Mouse (Mus musculus): ENCODE data around the gene Gm20696. TPM values are rescaled to one million over a fixed set of nuclear protein-coding genes. Genes with fewer than 3 reads are reported as not detected.

The Gm20696 gene
- polyA plus RNA-seq, 2 experiments = 0.16 to 0.33 TPM

DNA sequence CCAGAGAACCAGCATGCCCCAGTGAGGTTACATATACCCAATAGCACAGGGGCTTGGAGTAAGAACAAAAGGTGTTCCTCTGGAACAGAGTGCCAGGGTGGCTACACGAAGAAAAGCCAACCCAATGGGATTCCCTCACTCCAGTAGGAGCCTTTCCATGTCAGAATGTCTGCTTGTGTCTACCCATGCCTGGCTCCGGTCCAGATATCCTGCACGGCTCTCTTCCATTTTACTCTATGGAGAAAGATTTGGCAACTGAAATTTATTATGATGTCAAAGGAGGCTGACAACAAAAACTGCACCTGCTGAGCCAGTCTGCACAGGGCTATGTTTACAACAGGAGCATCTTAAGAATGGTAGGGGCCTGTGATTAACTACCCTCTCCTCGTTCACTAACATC, 377.4 kb downstream of the Gm20696 start:
- 75% methylated on average over 4 of the region's 4 CpGs for WGBS (ENCODE audit: insufficient replicate concordance)
- no peak overlapping the region for H3K9ac ChIP-seq (replicated peaks)
- H3K4me2 ChIP-seq (ENCODE audit: low read depth) = no peak overlapping the region
- no peak for DNase-seq (ENCODE audit: low read depth in 3 of 3, low spot score in 3 of 3)
- no peaks in the 10 kb centered on the region for H3K27me3 ChIP-seq (ENCODE audit: control insufficient read depth, insufficient read depth, low read length)
- TF ChIP-seq CTCF (IDR thresholded peaks at IDR 0.05; ENCODE audit: low read depth) = no peak
- no peak for TF ChIP-seq EP300 (IDR thresholded peaks at IDR 0.05; ENCODE audit: low read depth)
- no peak overlapping the region for H3K27ac ChIP-seq
- no peak for ATAC-seq (ENCODE audit: insufficient read depth)
- H3K36me3 ChIP-seq (replicated peaks; ENCODE audit: control insufficient read depth, insufficient read depth, low read depth) = no peaks in the 10 kb centered on the region
- no peaks in the 10 kb centered on the region for H3K9me3 ChIP-seq (ENCODE audit: control insufficient read depth, low read length)
- 0 out of 4 replicates have a peak, but pooled peaks cover 0 to 4% of the 10 kb centered on the region in 2 experiments for H3K4me1 ChIP-seq (replicated peaks; ENCODE audit: control insufficient read depth in 2 of 2, insufficient read depth in 2 of 2, low read length in 1 of 2)
- H3K4me3 ChIP-seq (ENCODE audit: insufficient read depth in 1 of 2, low read depth in 2 of 2, low read length in 2 of 2) = no peak overlapping the region

DNA sequence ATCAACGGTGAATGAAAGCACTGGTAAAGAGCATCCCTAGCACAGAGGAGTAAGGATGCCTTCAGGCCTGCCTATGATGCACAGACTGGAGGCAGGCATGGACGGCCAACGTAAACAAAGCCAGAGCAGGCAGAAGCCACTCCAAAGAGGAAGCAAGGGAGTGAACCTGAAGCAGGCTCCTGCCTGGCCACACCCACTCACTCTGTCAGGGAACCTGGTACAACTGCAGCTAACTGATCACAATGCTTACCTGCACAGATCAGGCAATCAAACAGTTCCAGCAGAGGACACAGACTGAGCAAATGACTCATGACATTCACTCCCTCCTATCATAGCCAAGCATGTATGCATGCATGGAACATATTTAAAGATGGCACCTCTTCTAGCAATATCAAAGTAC, 381.6 kb downstream of the Gm20696 start:
- no peak overlapping the region for H3K4me3 ChIP-seq (ENCODE audit: insufficient read depth in 1 of 2, low read depth in 2 of 2, low read length in 2 of 2)
- H3K4me1 ChIP-seq (replicated peaks; ENCODE audit: control insufficient read depth in 2 of 2, insufficient read depth in 2 of 2, low read length in 1 of 2) = peaks cover 0 to 12% of the 10 kb centered on the region in 2 experiments; a peak in 2 of 4 replicates
- 44% methylated on average over 3 of the region's 3 CpGs for WGBS (ENCODE audit: insufficient replicate concordance)
- no peak for TF ChIP-seq CTCF (IDR thresholded peaks at IDR 0.05; ENCODE audit: low read depth)
- no peak for TF ChIP-seq EP300 (IDR thresholded peaks at IDR 0.05; ENCODE audit: low read depth)
- ATAC-seq (ENCODE audit: insufficient read depth) (no peak), DNase-seq (ENCODE audit: low read depth in 3 of 3, low spot score in 3 of 3) (no peak)
- H3K27me3 ChIP-seq (ENCODE audit: control insufficient read depth, insufficient read depth, low read length) = no peaks in the 10 kb centered on the region
- no peaks in the 10 kb centered on the region for H3K36me3 ChIP-seq (replicated peaks; ENCODE audit: control insufficient read depth, insufficient read depth, low read depth)
- no peak overlapping the region for H3K9ac ChIP-seq (replicated peaks)
- H3K4me2 ChIP-seq (ENCODE audit: low read depth) = no peak overlapping the region
- H3K27ac ChIP-seq = no peak overlapping the region
- H3K9me3 ChIP-seq (ENCODE audit: control insufficient read depth, low read length) = no peaks in the 10 kb centered on the region

DNA sequence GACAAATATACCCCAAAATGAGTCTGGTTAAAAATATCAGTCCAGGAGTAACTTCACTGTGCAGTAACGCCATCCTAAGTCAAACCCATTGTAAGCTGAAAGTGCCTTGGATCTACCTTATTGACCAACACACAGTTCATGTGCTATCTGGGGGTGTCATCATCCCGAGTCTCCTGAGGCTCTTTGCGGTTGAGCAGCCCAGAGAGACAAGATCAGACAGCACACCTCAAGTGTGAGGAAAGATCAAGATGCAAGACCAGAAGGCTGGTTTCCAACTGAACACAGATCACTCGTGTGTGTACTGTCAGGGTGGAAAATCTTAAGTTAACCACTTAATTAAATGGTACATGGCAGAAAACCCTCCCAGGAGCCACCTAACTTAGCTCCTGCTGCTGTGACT, 382.6 kb downstream of the Gm20696 start:
- Histone ChIP-seq H3K4me3 (ENCODE audit: insufficient read depth in 1 of 2, low read depth in 2 of 2, low read length in 2 of 2) (no peak overlapping the region), H3K9ac (replicated peaks) (no peak overlapping the region), H3K9me3 (ENCODE audit: control insufficient read depth, low read length) (no peaks in the 10 kb centered on the region), H3K27ac (no peak overlapping the region), H3K36me3 (replicated peaks; ENCODE audit: control insufficient read depth, insufficient read depth, low read depth) (no peaks in the 10 kb centered on the region), H3K4me1 (replicated peaks; ENCODE audit: control insufficient read depth in 2 of 2, insufficient read depth in 2 of 2, low read length in 1 of 2) (peaks cover 0 to 12% of the 10 kb centered on the region in 2 experiments; a peak in 2 of 4 replicates), H3K4me2 (ENCODE audit: low read depth) (no peak overlapping the region), H3K27me3 (ENCODE audit: control insufficient read depth, insufficient read depth, low read length) (no peaks in the 10 kb centered on the region)
- DNase-seq (ENCODE audit: low read depth in 3 of 3, low spot score in 3 of 3) (no peak), ATAC-seq (ENCODE audit: insufficient read depth) (no peak)
- 40% methylated on average over 4 of the region's 4 CpGs for WGBS (ENCODE audit: insufficient replicate concordance)
- TF ChIP-seq EP300 (IDR thresholded peaks at IDR 0.05; ENCODE audit: low read depth) = no peak
- TF ChIP-seq CTCF (IDR thresholded peaks at IDR 0.05; ENCODE audit: low read depth) = no peak

DNA sequence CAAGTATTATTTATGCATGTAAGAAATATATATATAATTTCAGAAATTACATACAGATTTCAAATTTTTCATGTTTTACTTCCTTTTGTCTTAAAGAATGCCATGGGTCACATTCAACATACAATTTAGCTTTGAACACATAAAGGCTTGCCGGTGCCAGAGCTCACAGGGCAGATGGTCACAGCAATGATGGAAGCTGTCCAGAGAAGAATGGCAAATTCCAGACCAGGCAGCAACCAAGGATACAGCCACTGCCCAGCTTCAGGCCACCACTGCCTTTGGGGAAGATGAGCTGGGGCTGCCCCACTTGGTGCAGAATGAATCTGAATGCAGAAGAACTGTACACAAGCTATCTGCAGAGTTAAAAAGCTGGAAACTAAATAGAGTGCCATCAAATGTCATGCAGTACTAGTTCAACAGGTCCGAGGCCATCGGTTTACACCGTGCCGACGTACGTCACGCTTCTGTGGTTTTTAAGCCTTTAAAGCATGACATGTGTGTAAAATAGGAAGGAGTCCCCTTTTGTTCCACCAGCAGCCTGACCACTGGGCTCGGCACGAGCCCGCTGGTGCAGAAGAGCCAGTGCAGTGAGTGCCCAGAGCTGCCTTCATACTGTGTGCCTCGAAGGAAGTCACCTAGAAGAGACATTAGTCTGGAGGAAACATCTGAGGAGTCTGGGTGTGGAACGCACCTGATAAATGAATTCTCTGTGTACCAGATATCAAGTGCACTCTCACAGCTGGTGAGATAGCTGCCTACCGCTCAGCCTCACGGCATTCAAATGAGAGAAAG, 383.5 kb downstream of the Gm20696 start:
- no peak for TF ChIP-seq CTCF (IDR thresholded peaks at IDR 0.05; ENCODE audit: low read depth)
- no peak for TF ChIP-seq EP300 (IDR thresholded peaks at IDR 0.05; ENCODE audit: low read depth)
- Histone ChIP-seq H3K4me2 (ENCODE audit: low read depth) (peak overlapping the region; percentile 6; the same call in 1 of the 2 replicates), H3K4me3 (ENCODE audit: insufficient read depth in 1 of 2, low read depth in 2 of 2, low read length in 2 of 2) (no peak overlapping the region), H3K9me3 (ENCODE audit: control insufficient read depth, low read length) (no peaks in the 10 kb centered on the region), H3K27me3 (ENCODE audit: control insufficient read depth, insufficient read depth, low read length) (no peaks in the 10 kb centered on the region), H3K4me1 (replicated peaks; ENCODE audit: control insufficient read depth in 2 of 2, insufficient read depth in 2 of 2, low read length in 1 of 2) (peaks cover 0 to 12% of the 10 kb centered on the region in 2 experiments; a peak in 2 of 4 replicates), H3K27ac (no peak overlapping the region), H3K36me3 (replicated peaks; ENCODE audit: control insufficient read depth, insufficient read depth, low read depth) (no peaks in the 10 kb centered on the region), H3K9ac (replicated peaks) (no peak overlapping the region)
- DNase-seq (ENCODE audit: low read depth in 3 of 3, low spot score in 3 of 3) (peak in 1 of 3 experiments; percentile 4), ATAC-seq (ENCODE audit: insufficient read depth) (peak; percentile 48; the same call in 1 of the 2 replicates)
- WGBS (ENCODE audit: insufficient replicate concordance) = 31% methylated on average over 15 of the region's 15 CpGs

DNA sequence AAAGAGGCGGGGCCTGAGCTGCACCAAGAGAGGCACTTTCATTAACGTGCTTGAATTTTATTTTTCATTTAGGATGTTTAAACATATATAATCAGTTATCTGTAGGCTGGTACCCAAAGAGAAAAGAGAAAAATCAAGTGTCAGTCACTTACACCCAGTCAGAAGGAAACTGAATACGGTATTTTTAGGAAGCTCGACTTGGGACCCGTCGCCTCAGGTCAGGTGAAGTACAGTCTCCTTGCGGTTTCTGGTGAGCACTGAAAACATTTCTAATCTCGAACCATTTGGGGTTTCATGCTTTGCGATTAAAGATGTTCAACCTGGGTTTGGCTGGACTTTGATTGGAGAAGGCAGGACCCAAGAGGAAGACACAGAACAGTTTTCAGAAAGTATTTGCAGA, 385.2 kb downstream of the Gm20696 start:
- H3K4me2 ChIP-seq (ENCODE audit: low read depth) = no peak overlapping the region
- 74% methylated on average over 9 of the region's 9 CpGs for WGBS (ENCODE audit: insufficient replicate concordance)
- H3K9ac ChIP-seq (replicated peaks) = no peak overlapping the region
- no peaks in the 10 kb centered on the region for H3K27me3 ChIP-seq (ENCODE audit: control insufficient read depth, insufficient read depth, low read length)
- peaks cover 0 to 20% of the 10 kb centered on the region in 2 experiments; a peak in 2 of 4 replicates for H3K4me1 ChIP-seq (replicated peaks; ENCODE audit: control insufficient read depth in 2 of 2, insufficient read depth in 2 of 2, low read length in 1 of 2)
- DNase-seq (ENCODE audit: low read depth in 3 of 3, low spot score in 3 of 3) (no peak), ATAC-seq (ENCODE audit: insufficient read depth) (no peak)
- H3K9me3 ChIP-seq (ENCODE audit: control insufficient read depth, low read length) = no peaks in the 10 kb centered on the region
- no peaks in the 10 kb centered on the region for H3K36me3 ChIP-seq (replicated peaks; ENCODE audit: control insufficient read depth, insufficient read depth, low read depth)
- no peak overlapping the region for H3K4me3 ChIP-seq (ENCODE audit: insufficient read depth in 1 of 2, low read depth in 2 of 2, low read length in 2 of 2)
- H3K27ac ChIP-seq = no peak overlapping the region
- TF ChIP-seq CTCF (IDR thresholded peaks at IDR 0.05; ENCODE audit: low read depth) = no peak
- no peak for TF ChIP-seq EP300 (IDR thresholded peaks at IDR 0.05; ENCODE audit: low read depth)

All from liver, embryonic 14.5 days (tissue).